Mouse (Mus musculus) neural tube, postnatal 0 days (tissue): ENCODE data around the gene Wrnip1. TPM values are rescaled to one million over a fixed set of nuclear protein-coding genes. Genes with fewer than 3 reads are reported as not detected.

Experiments used
- polyA plus RNA-seq: library from polyadenylated mRNA; unstranded; fragments of >200 nt; fragmentation: Nextera tagmentation; extraction: Ambion mirVana; gene quantifications from 2 replicates; pipeline ENCODE4 v1.2.1, GENCODE M21; 2015

Wrnip1 gene
- 39.9 and 40.7 TPM in 2 replicates for polyA plus RNA-seq

DNA sequence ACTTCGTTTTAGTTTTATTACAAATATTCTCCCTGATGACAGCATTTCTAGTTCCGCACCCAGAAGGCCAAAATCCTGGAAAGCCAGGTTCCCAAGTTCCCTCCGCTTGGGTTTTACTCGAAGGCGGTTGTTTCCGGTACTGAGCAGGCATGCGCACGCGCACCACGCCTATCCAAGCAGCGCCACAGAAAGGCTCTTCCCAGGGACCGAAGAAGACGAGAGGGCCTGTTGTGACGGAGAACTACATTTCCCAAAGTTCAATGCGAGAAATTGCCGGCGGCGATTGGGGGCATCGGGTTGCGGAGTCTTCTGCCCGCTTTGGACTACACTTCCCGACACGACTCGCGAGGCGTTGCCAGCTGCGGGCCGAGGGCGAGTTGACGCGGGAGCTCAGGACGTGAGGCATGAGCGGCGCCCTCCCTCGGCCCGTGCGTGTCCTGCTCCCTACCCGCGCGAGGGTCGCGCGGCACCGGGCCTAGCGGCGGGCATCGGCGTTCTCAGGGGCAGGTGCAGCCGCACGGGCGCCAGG lies at the start of gene Wrnip1:
Gene Wrnip1, plus strand, starts transcription at position 346 of the 529 bp plus-strand sequence.

DNA sequence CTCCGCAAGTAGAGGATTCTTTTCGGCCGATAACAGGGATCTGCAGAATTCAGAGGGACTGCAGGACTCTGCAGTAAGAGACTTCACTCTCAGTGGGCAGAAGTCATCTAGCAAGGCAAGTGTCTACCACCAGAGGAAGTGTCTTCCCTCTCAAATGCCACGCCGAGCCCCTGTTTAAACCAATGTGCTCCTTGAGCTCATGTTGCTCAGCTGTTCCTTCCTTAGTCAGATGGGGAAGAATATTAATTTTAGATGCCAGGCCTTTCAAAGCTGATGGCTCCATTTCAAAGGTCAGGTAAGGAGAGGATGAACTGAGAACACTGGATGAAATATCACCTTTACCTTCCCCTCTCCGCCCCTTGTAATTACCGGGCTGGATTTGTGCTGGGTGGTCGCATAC lies 18.0 kb upstream of the Wrnip1 start, which contains the start of gene Mylk4:
Gene Mylk4, minus strand, starts transcription at position 139 of the 400 bp plus-strand sequence.

DNA sequence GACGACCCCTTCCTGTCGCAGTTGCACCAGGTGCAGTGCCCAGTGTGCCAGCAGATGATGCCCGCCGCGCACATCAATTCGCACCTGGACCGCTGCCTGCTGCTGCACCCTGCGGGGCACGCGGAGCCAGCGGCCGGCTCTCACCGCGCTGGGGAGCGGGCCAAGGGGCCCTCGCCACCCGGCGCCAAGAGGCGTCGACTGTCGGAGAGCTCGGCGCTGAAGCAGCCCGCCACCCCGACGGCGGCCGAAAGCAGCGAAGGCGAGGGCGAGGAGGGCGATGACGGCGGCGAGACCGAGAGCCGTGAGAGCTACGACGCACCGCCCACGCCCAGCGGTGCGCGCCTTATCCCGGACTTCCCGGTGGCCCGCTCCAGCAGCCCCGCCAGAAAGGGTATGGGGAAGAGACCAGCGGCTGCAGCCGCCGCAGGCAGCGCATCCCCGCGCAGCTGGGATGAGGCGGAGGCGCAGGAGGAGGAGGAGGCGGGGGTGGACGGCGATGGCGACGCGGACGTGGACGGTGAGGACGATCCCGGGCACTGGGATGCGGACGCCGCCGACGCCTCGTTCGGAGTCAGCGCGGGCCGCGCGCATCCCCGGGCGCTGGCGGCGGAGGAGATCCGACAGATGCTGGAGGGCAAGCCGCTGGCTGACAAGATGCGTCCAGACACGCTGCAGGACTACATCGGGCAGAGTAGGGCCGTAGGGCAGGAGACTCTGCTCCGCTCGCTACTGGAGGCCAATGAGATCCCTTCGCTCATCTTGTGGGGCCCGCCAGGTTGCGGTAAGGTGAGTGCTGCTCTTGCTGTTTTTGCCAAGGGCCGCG lies 632 bp downstream of the Wrnip1 start, which contains the start of gene D930007J09Rik:
Gene D930007J09Rik, minus strand, starts transcription at position 591 of the 823 bp plus-strand sequence.

DNA sequence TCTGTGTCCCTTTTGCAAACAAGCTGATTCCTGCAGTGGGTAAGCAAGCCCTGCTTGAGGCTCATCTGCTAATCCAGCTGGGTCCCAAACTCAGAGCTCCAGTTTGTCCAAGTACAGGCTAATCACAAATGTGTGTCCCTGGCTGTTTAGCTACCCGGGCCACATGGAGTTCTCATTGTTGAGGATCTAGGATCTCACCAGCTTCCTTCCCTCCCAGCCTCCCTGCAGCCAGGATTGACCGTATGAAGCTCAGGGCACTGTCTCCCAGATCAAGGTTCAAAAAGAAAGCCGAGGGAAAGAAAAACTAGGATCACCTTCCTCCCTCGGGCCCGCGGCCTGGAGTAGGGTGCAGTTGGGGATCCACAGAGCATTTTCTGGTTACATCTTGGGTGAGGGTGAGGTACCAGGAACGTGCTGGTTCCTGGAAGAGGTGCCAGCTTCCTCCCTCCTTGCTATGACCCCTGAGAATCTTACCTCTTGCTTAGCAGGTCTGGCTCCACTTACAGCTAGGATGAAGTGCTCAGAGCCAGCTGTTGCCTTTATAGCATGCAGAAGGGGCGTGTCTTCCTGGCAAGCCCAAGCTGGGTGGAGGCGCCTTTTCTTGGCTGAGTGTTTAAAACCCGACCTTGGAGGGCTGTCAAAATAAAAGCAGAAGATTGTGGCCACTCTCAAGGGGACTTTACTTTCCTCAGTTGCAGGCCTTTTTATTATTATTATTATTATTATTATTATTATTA lies 49.0 kb downstream of the Wrnip1 start, which contains the start of gene Serpinb1a:
Gene Serpinb1a, minus strand, starts transcription at position 518 of the 737 bp plus-strand sequence.

Other genes starting within 250 kb of the Wrnip1 start
- gene Mylk4, start 18.1 kb upstream of the Wrnip1 start, polyA plus RNA-seq = 0.08 and 0.11 TPM in 2 replicates
- not detected in 2 replicates for gene D930007J09Rik, start 811 bp downstream of the Wrnip1 start, polyA plus RNA-seq
- gene Serpinb1a, start 49.1 kb downstream of the Wrnip1 start, polyA plus RNA-seq = 3.4 and 7.4 TPM in 2 replicates
- gene Serpinb1c, start 96.2 kb downstream of the Wrnip1 start, polyA plus RNA-seq = 0.15 TPM in 1 of 2 replicates, not detected in the other
- 2.9 and 3.2 TPM in 2 replicates for gene Serpinb6b, start 163.2 kb downstream of the Wrnip1 start, polyA plus RNA-seq
- 4.3 and 5.6 TPM in 2 replicates for gene Serpinb9, start 201.2 kb downstream of the Wrnip1 start, polyA plus RNA-seq
- gene Serpinb9b, start 225.4 kb downstream of the Wrnip1 start, polyA plus RNA-seq = 0.24 and 0.43 TPM in 2 replicates